Mouse (Mus musculus) cerebellum, adult 9-10 months (tissue): ENCODE results near the gene Loxl1.

ENCODE experiments used
- DNase-seq: peaks from one replicate; pipeline ENCODE4 v3.0.0; 2022

Gene Loxl1

DNA sequence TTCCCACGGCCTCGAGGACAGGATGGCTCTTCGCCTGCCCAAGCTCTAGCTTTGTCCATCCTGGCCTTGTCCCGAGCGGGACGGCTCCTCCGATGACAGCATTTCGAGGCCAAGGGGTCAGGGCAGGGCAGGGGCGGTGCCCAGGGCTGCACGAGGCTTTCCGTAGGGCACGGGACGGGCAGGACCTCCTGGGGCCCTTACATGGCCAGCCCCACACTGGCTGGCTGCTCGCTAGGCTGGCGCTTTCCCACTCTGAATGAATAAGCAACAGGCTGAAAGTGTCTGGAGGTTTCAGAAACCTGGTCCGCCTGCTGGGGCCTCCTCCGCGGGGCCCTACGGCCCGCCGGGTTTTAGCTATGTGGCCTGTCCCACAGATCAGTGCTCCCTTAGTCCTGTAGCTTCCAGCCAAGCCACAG is at the start of gene Loxl1:
Gene Loxl1, minus strand, starts transcription at position 243 of the 416 bp plus-strand sequence.
- DNase-seq, result no peak

DNA sequence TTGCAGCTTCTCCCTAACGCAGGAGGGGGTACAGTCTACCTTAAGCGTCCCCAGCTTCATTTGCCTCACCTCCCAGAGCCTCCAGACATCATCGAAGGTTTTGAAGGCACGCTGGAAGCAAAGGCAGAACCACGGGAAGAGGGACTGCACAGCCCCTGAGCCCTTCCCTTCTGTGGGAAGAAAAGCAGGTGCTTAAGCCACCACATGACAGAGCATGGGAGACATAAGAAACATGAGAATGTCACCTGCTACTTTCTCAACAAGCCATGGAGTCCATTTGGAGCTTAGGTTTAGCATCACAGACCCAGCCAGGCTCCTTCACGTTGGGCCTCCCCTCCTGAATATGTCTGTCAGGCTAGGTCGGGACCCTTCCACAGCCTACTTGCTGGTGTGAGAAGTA is 49.0 kb upstream of the Loxl1 start:
- DNase-seq, result no peak

DNA sequence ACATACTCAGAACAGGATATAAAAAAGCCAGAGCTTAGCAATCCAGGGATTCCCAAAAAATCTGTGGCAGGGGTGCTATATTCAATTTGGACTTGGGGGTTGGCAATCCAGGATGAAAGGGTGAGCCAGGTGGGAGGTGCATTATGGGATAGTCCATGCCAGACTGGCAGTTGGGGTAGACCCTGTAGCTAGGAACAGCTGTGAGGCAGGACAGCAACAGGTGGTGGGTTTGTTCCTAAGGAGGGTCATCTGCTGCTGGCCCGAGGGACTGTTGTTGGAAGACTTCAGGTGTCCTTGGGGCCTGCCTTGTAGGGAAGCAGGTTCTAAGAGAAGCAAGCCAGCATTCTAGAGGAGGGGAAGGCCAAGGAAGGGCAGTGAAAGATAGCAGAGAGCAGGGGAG is 48.4 kb upstream of the Loxl1 start:
- no peak for DNase-seq

DNA sequence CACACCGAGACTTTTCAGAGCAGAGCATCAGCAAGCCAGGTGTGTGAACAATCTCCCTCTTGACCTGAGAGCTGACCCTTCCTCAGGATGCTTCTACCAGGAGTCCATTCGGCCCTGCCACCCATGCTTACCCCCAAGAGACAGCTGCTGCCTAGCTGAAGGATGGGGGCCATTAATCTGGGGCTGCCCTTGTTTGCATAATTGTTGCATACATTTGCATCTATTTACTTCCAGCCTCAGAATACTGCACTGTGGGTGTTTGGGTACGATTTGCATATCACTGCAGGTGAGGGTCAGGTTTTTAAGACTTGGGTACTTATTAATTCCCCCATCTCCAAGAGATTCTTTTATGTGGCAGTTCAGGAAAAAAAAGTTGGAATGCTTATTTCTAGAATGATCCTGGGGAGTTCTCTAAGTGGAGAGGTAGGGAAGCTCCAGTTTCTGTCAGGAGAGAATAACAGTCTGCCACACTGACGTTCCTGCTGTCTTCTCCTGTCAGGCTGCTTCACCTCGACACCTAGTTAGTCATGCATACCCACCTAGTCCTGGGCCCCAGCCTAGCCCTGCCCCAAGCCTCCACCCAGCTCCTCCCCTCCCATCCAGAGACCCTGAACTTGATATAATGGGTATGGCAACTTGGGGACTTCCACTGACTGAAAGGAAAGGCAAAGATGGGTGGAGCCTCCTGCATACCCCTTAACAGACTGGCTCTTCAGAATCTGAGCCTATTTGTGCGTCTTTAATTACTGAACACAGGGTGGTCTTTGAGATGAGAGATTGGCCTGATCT is 42.5 kb upstream of the Loxl1 start:
- no peak for DNase-seq

DNA sequence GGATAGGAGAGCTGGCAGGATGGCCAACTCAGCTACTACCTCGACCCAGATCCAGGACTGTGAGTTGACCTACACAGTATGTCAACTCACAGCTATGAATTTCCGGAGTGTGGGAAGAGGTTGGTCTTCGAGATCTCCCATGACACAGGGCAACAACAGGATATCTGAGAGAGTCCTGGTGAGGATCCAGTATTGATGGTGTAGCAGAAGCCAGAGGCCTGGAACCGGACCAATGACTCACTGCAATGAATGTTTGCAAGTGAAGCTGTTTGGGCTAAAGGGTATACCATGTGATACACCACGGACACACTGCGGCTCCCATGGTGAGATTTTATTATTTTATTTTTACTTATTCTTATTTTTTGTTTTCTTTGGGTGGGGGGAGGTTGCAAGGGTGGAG is 41.7 kb upstream of the Loxl1 start:
- DNase-seq, result no peak

DNA sequence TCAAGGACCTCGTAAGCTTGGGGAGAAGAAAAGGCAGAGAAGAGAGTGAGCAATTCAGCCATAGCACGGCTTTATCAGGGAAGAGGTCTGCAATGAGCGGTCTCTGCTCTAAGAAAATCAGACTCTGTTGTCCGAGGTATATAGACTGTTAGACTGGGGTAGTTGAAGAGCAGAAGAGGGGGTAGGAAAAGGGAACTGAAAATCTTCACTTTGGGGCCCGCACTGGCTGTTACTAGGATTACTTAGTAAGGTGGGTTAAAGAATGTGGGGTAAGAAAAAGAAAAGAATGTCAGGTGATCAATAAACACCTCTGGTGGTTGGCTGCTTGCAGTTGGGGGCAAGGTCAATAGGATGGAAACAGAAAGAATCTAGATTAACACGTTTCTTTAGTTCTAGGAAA is 40.2 kb upstream of the Loxl1 start:
- no peak for DNase-seq

DNA sequence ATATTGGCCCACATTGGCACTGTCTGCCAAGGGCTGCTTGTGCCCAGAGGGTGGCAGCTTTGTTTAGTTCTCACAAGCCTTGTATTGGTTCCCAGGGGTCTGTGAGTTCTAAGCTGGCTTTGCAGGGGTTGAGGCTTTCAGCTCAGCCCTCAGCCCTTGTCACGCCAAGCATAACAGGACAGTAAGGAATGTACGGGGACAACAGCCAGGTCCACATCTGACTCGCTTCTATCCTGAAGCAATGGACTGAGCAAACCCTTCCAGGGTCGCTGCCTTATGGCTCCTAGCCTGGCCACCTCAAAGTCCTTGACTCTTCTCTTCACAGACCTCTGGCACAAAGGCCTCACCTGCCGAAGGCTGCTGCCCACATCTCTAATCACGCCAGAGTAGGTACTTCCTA is 34.8 kb upstream of the Loxl1 start:
- no peak for DNase-seq

DNA sequence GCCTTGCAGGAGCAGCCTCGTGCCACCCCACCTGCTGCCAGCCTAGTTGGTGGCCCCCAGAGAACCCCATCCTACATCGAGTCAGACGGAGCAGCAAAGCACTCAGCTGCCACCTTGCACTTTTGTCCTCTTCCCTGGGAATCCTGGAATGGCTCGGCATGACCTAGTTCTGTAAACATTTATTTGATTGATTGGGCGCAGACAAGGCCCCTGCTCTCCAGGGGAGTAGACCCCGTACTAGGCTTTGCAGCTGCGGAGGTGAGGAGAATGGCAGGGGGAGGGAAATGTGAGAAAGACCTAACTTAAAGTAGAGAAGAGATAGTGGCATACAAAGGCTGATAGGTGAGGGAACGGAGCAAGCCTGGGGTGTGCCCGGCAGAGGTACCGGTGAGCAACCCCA is 33.5 kb upstream of the Loxl1 start:
- DNase-seq, result no peak

DNA sequence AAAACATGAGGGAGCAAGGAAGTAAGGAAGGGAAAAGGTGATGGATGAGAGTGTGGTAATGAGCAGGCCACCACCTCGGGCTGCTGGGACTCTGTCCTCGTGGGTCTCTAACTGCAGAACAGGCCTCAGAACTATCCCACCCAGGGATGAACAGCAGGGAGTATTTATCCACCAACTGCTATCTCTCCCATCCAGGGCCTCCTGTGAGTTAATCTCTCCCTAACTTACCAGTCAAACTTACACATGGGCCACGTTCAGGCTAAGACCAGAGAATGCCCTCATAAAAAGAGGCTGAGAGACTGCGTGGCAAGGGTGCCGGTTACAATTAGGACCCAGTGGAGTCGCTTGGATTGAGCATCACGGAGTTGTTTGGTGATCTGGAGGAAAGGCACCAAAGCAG is 33.0 kb upstream of the Loxl1 start:
- no peak for DNase-seq

DNA sequence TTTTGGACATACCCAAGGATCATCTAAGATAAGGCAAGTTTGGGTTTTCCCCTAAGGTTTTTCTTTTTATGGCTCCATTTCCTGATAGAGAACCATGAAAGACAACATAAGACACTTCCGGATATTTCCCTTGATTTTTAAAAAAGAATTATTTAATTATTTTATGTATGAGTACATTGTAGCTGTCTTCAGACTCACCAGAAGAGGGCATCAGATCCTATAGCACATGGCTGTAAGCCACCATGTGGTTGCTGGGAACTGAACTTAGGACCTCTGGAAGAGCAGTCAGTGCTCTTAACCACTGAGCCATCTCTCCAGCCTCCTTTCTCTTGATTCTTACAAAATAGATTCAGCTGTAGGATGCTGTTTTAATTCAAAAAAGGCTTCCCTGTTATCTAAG is 28.8 kb upstream of the Loxl1 start:
- no peak for DNase-seq

DNA sequence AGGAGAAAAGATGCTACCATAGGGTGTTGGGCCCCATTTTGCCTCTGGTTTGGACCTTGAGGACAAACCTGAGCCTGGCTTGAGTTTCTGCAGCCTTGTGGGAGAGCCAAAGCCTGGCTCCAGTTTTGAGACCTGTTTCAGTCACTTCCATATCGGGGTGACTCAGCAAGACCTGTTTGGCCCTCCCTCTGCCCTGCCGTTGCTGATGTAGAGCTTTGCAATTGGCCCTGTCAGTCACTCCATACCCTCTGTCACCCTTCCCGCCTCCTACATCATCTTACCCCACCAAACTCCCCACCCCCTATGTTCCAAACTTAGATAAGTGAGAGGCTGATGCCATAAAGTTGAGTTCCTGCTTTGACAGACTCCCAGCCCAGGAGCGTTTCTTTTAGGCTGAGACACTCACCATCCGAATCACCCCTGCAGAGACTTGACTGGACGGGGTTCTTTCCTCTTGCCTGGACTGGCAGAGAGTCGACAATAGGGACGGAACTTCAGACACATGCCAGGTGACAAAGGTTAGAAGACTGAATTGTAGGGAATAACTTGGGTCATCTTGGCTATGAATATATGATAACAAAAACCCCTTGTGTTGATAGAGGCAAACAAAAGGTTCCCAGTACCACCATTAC is 23.8 kb upstream of the Loxl1 start:
- DNase-seq, result no peak

DNA sequence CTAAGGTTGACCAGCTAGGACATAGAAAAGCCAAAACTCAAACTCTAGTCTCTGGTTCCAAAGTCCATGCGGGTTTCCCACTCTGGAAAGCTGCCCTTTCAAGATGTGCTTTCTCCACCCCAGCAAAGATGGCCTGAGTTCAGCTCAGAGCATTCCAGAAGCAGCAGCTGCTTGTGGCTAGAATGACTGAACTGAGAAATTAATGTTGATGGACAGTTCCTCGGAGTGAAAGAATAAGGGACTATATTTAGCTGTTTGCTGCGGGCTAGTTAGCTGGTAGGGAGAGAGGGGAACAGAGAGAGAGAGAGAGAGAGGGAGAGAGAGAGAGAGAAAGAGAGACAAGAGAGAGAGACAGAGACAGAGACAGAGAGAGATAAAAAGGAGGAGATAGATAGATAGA is 18.3 kb upstream of the Loxl1 start:
- no peak for DNase-seq

DNA sequence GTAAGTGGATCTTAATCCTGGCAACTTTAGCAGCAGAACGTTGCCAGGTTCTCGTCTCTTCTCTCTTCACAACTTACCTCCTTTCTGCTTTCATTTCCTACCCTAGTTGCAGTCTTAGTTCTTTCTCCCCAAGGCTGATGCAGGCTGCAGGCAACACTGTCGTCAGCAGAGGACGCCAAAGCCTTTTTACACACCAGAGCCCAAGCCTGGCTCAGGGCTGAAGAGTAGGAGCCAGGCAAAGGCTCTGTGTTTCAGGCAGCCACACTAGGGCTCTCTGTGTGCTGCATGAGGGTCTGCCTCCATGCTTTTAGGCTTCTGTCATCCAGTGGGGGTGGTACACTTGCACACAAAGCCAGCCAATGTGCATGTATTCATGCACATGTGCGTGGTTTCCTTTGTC is 17.3 kb upstream of the Loxl1 start:
- DNase-seq, result peak; percentile 66

DNA sequence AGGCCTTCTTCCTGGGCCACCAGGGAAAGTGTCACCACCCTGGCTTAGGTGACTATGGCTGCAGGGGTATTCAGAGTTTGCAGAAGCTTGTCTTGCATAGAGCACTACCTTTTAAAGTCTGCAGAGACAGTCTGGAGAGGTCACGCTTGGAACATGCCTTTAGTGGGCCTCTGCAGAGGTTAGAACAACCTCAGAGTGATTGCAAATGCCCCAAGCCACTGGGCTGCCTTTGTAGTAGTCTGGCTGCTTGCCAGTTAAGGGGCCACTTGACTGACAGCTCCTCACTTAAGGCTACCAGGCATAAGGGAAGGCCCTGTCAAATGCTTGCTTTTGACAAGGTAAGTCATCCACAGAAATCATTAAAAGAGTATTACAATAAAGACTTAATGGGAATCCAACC is 14.4 kb upstream of the Loxl1 start:
- DNase-seq, result no peak

DNA sequence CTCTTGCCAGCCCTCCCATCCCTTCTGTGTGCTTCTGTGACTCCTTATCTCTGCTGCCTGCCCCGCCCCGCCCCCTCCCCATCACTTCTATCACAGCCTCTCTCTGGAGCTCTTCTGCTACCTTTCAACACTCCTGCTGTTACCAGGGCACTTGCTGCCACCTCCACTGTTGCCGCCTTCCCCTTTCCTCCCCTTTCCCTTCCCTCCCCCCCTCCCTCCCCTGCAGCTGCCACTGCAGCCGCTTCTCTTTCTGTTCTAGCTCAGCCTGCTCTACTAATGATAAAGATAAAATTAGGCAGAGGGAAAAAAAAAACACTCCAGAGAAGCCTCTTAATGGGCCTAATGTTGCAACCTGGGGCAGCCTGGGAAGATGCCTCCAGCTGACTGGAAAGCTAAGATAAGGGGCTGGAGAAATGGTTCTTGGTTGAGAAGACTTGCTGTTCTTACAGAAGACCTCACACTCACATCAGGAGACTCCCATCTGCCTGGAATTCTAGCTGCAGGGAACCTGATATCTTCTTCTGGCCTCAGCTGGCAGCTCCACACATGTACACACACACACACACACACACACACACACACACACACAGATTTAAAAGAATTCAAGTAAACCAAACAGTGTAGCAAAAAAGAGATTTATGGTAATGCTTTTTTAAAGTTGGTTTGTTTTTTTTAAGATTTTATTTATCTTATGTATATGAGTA is 13.6 kb upstream of the Loxl1 start:
- DNase-seq, result no peak

DNA sequence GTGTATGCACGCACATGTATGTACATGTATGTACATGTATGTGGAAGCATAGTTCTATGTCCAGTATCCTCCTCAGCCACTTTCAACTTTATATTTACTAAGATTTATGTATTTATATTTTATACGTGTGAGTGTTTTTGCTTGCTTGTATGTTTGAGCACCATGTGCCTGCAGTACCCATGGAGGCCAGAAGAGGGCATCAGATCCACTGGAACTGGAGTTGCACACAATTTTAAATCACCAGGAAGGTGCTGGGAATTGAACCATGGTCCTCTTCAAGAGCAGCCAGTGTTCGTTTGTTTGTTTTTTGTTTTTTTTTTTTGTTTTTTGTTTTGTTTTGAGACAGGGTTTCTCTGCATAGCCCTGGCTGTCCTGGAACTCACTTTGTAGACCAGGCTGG is 8.7 kb upstream of the Loxl1 start:
- DNase-seq, result no peak

DNA sequence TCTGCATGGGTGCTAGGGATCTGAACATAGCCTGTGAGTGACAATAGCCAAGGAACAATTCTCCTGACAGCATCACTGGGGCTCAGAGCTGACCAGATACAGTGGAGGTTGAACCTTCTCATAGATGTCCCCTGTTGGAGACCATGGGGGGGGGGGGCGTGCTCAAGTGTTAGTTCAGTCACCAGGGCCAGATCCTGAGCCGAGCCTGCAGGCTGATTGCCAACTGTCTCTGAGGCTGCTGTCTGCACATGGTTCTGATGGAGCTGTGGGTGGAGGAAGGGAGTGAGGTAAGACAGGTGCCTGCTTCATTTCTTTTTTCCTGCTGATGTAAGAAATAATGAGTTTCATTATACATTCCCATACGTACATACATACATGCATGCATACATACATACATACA is 5.3 kb upstream of the Loxl1 start:
- no peak for DNase-seq

DNA sequence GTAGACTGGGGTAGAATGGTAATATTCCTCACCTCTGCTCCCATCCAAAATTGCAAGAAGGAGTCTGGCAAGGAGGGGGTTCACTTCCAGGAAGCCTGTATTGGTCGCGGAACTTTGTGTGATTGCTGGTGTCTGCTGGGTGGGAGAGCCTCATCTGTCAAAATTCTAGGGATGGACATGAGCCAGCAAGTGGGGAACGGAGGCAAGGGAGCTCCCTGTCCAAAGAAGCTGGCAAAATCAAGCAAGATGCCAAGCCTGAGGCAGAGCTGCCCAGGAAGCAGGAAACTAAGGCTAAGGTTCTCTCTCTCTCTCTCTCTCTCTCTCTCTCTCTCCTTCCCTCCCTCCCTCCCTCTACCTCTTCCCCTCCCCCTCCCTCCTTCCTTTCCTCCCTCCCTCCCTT is 4.4 kb upstream of the Loxl1 start:
- DNase-seq, result no peak

DNA sequence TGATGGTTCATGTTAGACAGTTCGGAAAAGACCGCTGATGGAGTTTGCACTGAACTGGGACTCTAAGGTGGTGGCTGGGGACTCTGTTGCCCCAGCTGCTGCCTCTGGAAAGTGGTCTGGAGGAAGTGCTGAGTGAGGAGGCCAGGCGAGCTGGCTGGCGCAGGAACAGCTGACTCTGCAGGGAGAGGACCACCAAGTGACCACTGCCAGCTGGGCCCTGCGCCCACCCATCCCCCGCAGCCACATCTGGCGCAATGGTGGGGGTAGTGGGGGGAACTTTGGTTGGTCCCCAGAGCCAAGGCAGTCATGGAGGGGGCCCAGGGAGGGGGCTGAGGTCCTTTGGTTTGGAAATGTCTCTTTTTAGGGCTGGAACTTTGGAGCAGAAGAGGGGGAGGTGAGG is 3.8 kb upstream of the Loxl1 start:
- DNase-seq, result no peak

DNA sequence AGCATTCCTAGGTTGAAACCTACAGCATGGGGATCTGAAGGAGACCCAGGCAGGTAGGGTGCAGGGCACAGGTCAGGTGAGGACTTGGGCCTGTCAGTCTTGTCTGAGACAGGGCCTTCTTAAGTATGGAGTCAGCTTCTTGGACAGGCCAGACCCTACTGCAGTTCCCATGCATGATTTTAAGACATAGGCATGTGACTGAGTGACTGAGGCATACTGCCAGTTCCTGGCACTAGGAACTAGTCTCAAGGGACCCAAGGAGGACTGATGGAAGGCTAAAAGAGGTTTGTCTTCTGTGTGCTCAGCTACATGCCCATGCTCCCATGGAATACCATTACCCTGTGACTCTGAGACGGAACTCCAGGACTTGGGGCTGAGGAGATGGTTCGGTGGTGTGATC is 2.9 kb upstream of the Loxl1 start:
- DNase-seq, result no peak

DNA sequence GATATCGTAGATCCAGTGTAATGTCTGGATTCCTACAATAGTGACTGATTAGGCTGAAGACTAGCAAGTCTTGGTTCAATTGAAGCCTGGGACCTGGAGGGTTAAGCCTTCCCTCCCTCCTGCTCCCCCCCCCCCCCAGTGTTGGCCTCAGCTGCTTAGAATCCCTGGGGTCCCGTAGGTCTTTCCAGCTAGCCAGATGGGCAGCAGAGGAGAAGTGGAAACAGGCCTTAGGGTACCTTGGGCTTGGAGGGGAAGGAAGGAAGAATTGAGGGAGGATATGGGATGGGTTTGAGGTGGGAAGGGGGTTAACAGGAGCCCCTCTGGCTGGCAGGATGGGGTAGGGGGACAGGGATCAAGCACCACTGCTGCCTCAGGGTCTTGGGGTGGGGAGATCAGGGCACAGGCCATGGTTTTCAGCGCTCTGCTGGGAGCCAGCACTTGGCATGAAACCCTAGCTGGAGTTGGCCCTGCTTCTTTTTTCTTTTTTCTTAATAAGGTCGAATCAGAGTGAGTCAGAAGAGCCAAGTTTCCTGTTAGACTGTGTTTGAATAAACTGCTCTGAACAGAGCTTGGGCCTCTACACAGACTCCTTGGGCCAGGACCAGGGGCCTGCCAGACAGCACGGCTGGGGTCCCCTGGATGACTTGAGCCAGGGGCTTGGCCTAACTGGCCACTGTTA is 1.8 kb upstream of the Loxl1 start:
- DNase-seq, result peak; percentile 21

DNA sequence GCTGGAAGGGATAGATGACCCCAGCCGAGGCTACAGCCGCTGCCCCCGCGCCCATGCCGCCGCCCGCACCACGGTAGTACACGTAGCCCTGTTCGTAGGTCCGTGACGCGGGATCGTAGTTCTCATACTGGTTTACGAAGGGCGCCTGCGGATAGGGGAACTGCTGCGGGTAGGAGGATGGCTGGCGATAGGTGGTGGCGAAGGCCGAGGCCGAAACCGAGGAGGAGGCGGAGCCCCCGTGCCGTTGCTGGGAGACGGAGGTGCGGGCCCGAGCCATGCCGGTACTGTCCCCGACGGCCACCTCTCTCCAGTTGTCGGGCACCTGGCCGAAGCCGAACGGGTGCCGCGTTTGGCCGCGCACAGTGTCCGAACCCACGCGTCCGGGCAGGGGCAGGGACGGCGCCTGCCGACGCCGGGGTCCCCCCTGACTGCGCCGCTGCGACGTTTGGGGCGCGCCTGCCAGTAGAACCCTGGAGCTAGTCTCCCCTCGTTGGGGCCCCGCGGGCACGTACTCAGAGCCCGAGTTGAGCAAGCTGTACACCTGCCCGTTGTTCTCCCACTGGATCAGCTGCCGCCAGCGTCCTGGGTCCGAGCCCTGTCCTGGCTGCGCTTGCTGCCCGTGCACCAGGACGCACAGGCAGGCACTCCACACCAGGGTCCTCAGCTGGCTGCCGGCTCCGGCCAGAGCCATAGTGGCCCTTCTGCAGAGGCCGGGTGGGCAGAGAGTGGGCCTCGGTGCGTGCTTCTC is 616 bp downstream of the Loxl1 start:
- no peak for DNase-seq
